Mouse (Mus musculus): Measurements from ENCODE around the gene Ndufc2.

DNA sequence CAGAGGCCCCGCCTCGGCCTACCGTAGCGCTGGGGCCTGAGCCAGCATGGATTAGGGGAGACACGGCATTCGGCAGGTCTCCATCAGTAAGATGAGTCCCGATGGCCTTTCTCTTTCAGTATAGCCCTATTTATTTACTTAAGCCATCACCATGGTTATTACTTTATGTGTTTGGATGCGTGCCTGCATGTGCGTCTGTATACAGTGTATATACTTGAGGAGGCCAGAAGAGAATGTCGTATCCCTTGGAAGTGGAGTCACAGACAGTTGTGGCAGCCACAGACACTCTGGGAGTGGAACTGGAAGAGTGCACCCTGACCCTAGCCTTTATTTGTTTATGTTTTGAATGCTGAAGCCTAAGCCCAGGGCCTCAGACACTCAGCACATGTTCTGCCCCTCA is 7.3 kb downstream of the Ndufc2 start:
- no peak for TF ChIP-seq GATA1 (IDR thresholded peaks at IDR 0.05; ENCODE audit: low read length)
- no peak for TF ChIP-seq TAL1 (IDR thresholded peaks at IDR 0.05; ENCODE audit: low read length)
